Mouse (Mus musculus): ENCODE measurements at regions not wholly inside any gene's neighbourhood (a gene's known extent, or its start where the extent isn't known, plus 50 kb on each side); places are given as distances from the start of the nearest gene placed in this dataset.

- no peak for DNase-seq (ENCODE audit: low spot score in 2 of 2)
Measured at GRCm38 (mm10) chr4:95214026-95214425, 162.0 kb upstream of the Jun start.

GRCm38 (mm10) chr4:95215187-95215586 lies 163.2 kb upstream of the Jun start:
- DNase-seq (ENCODE audit: low spot score in 2 of 2): no peak

- no peak for DNase-seq (ENCODE audit: low spot score in 2 of 2)
Measured at GRCm38 (mm10) chr4:95230461-95230860, 178.4 kb upstream of the Jun start.

- no peak for DNase-seq (ENCODE audit: low spot score in 2 of 2)
Measured at GRCm38 (mm10) chr4:95233034-95233433, 181.0 kb upstream of the Jun start.

GRCm38 (mm10) chr4:95234030-95234555 lies 182.1 kb upstream of the Jun start:
- no peak for DNase-seq (ENCODE audit: low spot score in 2 of 2)

- no peak for DNase-seq (ENCODE audit: low spot score in 2 of 2)
Measured at GRCm38 (mm10) chr4:95247977-95248376, 196.0 kb upstream of the Jun start.

GRCm38 (mm10) chr4:95249031-95249430 lies 197.0 kb upstream of the Jun start:
- DNase-seq (ENCODE audit: low spot score in 2 of 2): no peak

- no peak for DNase-seq (ENCODE audit: low spot score in 2 of 2)
Measured at GRCm38 (mm10) chr4:95250083-95250482, 198.1 kb upstream of the Jun start.

- DNase-seq (ENCODE audit: low spot score in 2 of 2): no peak
Measured at GRCm38 (mm10) chr4:95269766-95270165, 217.7 kb upstream of the Jun start.

GRCm38 (mm10) chr4:95270389-95270788 lies 218.4 kb upstream of the Jun start:
- no peak for DNase-seq (ENCODE audit: low spot score in 2 of 2)

- DNase-seq (ENCODE audit: low spot score in 2 of 2): no peak
Measured at GRCm38 (mm10) chr4:95276231-95276630, 224.2 kb upstream of the Jun start.

GRCm38 (mm10) chr4:95277989-95278713 lies 226.1 kb upstream of the Jun start:
- no peak for DNase-seq (ENCODE audit: low spot score in 2 of 2)

GRCm38 (mm10) chr4:95278714-95279095 lies 226.7 kb upstream of the Jun start:
- DNase-seq (ENCODE audit: low spot score in 2 of 2): no peak

- DNase-seq (ENCODE audit: low spot score in 2 of 2): no peak
Measured at GRCm38 (mm10) chr4:95279200-95279599, 227.2 kb upstream of the Jun start.

- no peak for DNase-seq (ENCODE audit: low spot score in 2 of 2)
Measured at GRCm38 (mm10) chr4:95282083-95282482, 230.1 kb upstream of the Jun start.

- DNase-seq (ENCODE audit: low spot score in 2 of 2): no peak
Measured at GRCm38 (mm10) chr4:95283789-95284188, 231.8 kb upstream of the Jun start.

GRCm38 (mm10) chr4:95284192-95284591 lies 232.2 kb upstream of the Jun start:
- no peak for DNase-seq (ENCODE audit: low spot score in 2 of 2)

- DNase-seq (ENCODE audit: low spot score in 2 of 2): no peak
Measured at GRCm38 (mm10) chr4:95284696-95285095, 232.7 kb upstream of the Jun start.

- no peak for DNase-seq (ENCODE audit: low spot score in 2 of 2)
Measured at GRCm38 (mm10) chr4:95290321-95290720, 238.3 kb upstream of the Jun start.

GRCm38 (mm10) chr4:95294110-95294509 lies 242.1 kb upstream of the Jun start:
- DNase-seq (ENCODE audit: low spot score in 2 of 2): no peak

GRCm38 (mm10) chr4:95301907-95302306 lies 249.9 kb upstream of the Jun start:
- no peak for DNase-seq (ENCODE audit: low spot score in 2 of 2)

GRCm38 (mm10) chr4:95303337-95303736 lies 251.3 kb upstream of the Jun start:
- no peak for DNase-seq (ENCODE audit: low spot score in 2 of 2)

- no peak for DNase-seq (ENCODE audit: low spot score in 2 of 2)
Measured at GRCm38 (mm10) chr4:95304006-95304405, 252.0 kb upstream of the Jun start.
